ENCODE assay signal across 8 mouse cellular contexts in genomic region chr8:60992910-60993638, GRCm38 (mm10). TPM values are rescaled to one million over a fixed set of nuclear protein-coding genes. Genes with fewer than 3 reads are reported as not detected.
A peak's percentile ranks its signal among the peaks of the same experiment; 100 is the strongest.
DNase-seq lines count a peak whose midpoint lies in the region; ATAC-seq lines count a peak whose summit lies in the region.

Gene Nek1, plus strand, starts transcription at chr8:60993195.

- H3K9me3 ChIP-seq in heart, embryonic 14.5 days (ENCODE audit: control insufficient read depth, low read length): no peaks in the 10 kb centered on the region
- no peaks in the 10 kb centered on the region for H3K9me3 ChIP-seq in liver, embryonic 13.5 days (replicated peaks)
- H3K9me3 ChIP-seq in stomach, embryonic 16.5 days (replicated peaks; ENCODE audit: control insufficient read depth, low read length): no peaks in the 10 kb centered on the region

- no peaks in the 10 kb centered on the region for H3K27me3 ChIP-seq in heart, embryonic 14.5 days (ENCODE audit: control insufficient read depth, insufficient read depth, low read length)
- H3K27me3 ChIP-seq in liver, embryonic 13.5 days: no peaks in the 10 kb centered on the region
- H3K27me3 ChIP-seq in stomach, embryonic 16.5 days (ENCODE audit: control insufficient read depth, insufficient read depth, low read length): no peaks in the 10 kb centered on the region

- WGBS in heart, embryonic 14.5 days: under 1% methylated on average over 56 of the region's 57 CpGs
- under 1% methylated on average over 57 of the region's 57 CpGs for WGBS in liver, embryonic 13.5 days (ENCODE audit: insufficient replicate concordance)
- under 1% methylated on average over 56 of the region's 57 CpGs for WGBS in stomach, embryonic 16.5 days

- peak; percentile 91 for ATAC-seq in CD4-positive, CD25-positive, alpha-beta regulatory T cell, adult 4 months
- peak; percentile 95 for ATAC-seq in heart, embryonic 14.5 days (ENCODE audit: insufficient number of reproducible peaks, insufficient read depth, low FRiP score, low read depth)
- peak; percentile 92 for ATAC-seq in liver, embryonic 13.5 days (ENCODE audit: low read depth)
- peak; percentile 96 for ATAC-seq in stomach, embryonic 16.5 days (ENCODE audit: insufficient read depth, low FRiP score)

- peak within 1 kb of the TSS; percentile 85 for H3K4me2 ChIP-seq in heart, embryonic 14.5 days (ENCODE audit: low read length)
- H3K4me2 ChIP-seq in liver, embryonic 13.5 days: peak within 1 kb of the TSS; percentile 84
- peak within 1 kb of the TSS; percentile 93 for H3K4me2 ChIP-seq in stomach, embryonic 16.5 days (ENCODE audit: low read depth, low read length)

- H3K36me3 ChIP-seq in heart, embryonic 14.5 days (ENCODE audit: control insufficient read depth, insufficient read depth, low read length): no peaks in the 10 kb centered on the region
- H3K36me3 ChIP-seq in liver, embryonic 13.5 days: 0 out of 2 replicates have a peak, but pooled peaks cover 1% of the 10 kb centered on the region
- no peaks in the 10 kb centered on the region for H3K36me3 ChIP-seq in stomach, embryonic 16.5 days (ENCODE audit: control insufficient read depth, insufficient read depth, low read length)

- peak; percentile 97 for DNase-seq in c-Kit-negative CD71-positive TER-119-positive erythroid progenitor cells, embryonic 14.5 days (ENCODE audit: low read depth, low spot score)
- peak; percentile 89 for DNase-seq in fibroblast of lung, adult 2 months (ENCODE audit: low read depth)
- DNase-seq in kidney, postnatal 14 days: peak; percentile 99
- peak; percentile 97 for DNase-seq in liver, embryonic 13.5 days
- peak; percentile 99 for DNase-seq in neural tube, embryonic 10.5 days (ENCODE audit: extremely low spot score, low spot score)

- peak within 1 kb of the TSS; percentile 81 for H3K9ac ChIP-seq in heart, embryonic 14.5 days (ENCODE audit: low read length)
- peak within 1 kb of the TSS; percentile 84 for H3K9ac ChIP-seq in liver, embryonic 13.5 days
- peak within 1 kb of the TSS; percentile 86 for H3K9ac ChIP-seq in stomach, embryonic 16.5 days (ENCODE audit: low read length)

- peaks cover 0 to 12% of the 10 kb centered on the region in 2 experiments; a peak in 1 of 4 replicates for H3K4me1 ChIP-seq in heart, embryonic 14.5 days (ENCODE audit: control insufficient read depth in 2 of 2, insufficient read depth in 2 of 2, low read length in 2 of 2)
- H3K4me1 ChIP-seq in liver, embryonic 13.5 days (replicated peaks): peaks cover 25% of the 10 kb centered on the region
- peaks cover 5% of the 10 kb centered on the region for H3K4me1 ChIP-seq in stomach, embryonic 16.5 days (ENCODE audit: control insufficient read depth, insufficient read depth, low read length)

- peak within 1 kb of the TSS; percentile 96 to 99 for H3K27ac ChIP-seq in heart, embryonic 14.5 days (replicated peaks in 1 of 2; ENCODE audit: control insufficient read depth in 1 of 2, insufficient read depth in 1 of 2, low read depth in 2 of 2, low read length in 2 of 2)
- H3K27ac ChIP-seq in liver, embryonic 13.5 days: peak within 1 kb of the TSS; percentile 97
- H3K27ac ChIP-seq in stomach, embryonic 16.5 days (ENCODE audit: low read length): peak within 1 kb of the TSS; percentile 95

- H3K4me3 ChIP-seq in heart, embryonic 14.5 days (ENCODE audit: control insufficient read depth in 1 of 2, insufficient read depth in 1 of 2, low read depth in 1 of 2, low read length in 2 of 2): peak within 1 kb of the TSS; percentile 83 to 96
- H3K4me3 ChIP-seq in liver, embryonic 13.5 days (replicated peaks): peak within 1 kb of the TSS; percentile 77
- peak within 1 kb of the TSS; percentile 90 for H3K4me3 ChIP-seq in stomach, embryonic 16.5 days (replicated peaks; ENCODE audit: low read length)

RNA-seq across cellular contexts. Expression of gene Nek1, which starts in this region (rescaled TPM):
- polyA plus RNA-seq in CD4-positive, CD25-positive, alpha-beta regulatory T cell, adult 4 months (2017; shearing (Covaris generic)): 1 to 10 TPM; 7.4 to 9.5 TPM
- 12.6 and 14.4 TPM in 2 replicates for polyA plus RNA-seq in heart, embryonic 14.5 days (2014; fragmentation: Nextera tagmentation; extraction: Ambion mirVana)
- 9.2 and 11.9 TPM in 2 replicates for polyA plus RNA-seq in liver, embryonic 13.5 days (2015; fragmentation: Nextera tagmentation; extraction: Ambion mirVana)
- polyA plus RNA-seq in stomach, embryonic 16.5 days (2015; fragmentation: Nextera tagmentation; extraction: Ambion mirVana): 17.5 and 17.9 TPM in 2 replicates

Comparison
In these comparisons a context has a peak if more than half of its experiments do, and no peak if none do; other contexts are left out.
1. Peak in every context shown above with its lines: DNase-seq, ATAC-seq, H3K4me3 ChIP-seq and H3K27ac ChIP-seq.